Mouse (Mus musculus) regulatory T cell (primary cell): ENCODE data around the gene Ccdc173.
"Not testable (repeated sequence)": the region's sequence is repeated elsewhere in the genome, so short reads cannot be mapped to it uniquely, and the experiment has no call there.

Experiments
- in situ Hi-C: fragments of 300-600 bp; cut with MboI, MseI; formaldehyde crosslinking; loops from one replicate; pipeline ENCODE4 v1.15.1; 2025; ENCODE audit warnings: high pct_unique_total_duplicates

Gene Ccdc173

GRCm38 (mm10) chr2:69789429-69790069 is at the start of gene Ccdc173, which contains the start of gene Phospho2:
Gene Ccdc173, minus strand, starts transcription at chr2:69789575.
Gene Phospho2, plus strand, starts transcription at chr2:69789623.
- in situ Hi-C loops: no loop called here

GRCm38 (mm10) chr2:69838707-69839106 is 49.3 kb upstream of the Ccdc173 start:
- in situ Hi-C loops: no loop called here

- in situ Hi-C loops: no loop called here
Observed at GRCm38 (mm10) chr2:69837996-69838395, 48.6 kb upstream of the Ccdc173 start.

- in situ Hi-C loops: no loop called here
Observed at GRCm38 (mm10) chr2:69837244-69837967, 48.0 kb upstream of the Ccdc173 start.

- in situ Hi-C loops: no loop called here
Observed at GRCm38 (mm10) chr2:69830116-69830515, 40.7 kb upstream of the Ccdc173 start.

- in situ Hi-C loops: no loop called here
Observed at GRCm38 (mm10) chr2:69829680-69830079, 40.3 kb upstream of the Ccdc173 start.

GRCm38 (mm10) chr2:69828031-69828430 is 38.7 kb upstream of the Ccdc173 start:
- in situ Hi-C loops: no loop called here

GRCm38 (mm10) chr2:69826380-69826779 is 37.0 kb upstream of the Ccdc173 start:
- in situ Hi-C loops: no loop called here

- in situ Hi-C loops: no loop called here
Observed at GRCm38 (mm10) chr2:69825898-69826297, 36.5 kb upstream of the Ccdc173 start.

- in situ Hi-C loops: no loop called here
Observed at GRCm38 (mm10) chr2:69823129-69823677, 33.8 kb upstream of the Ccdc173 start.

- in situ Hi-C loops: no loop called here
Observed at GRCm38 (mm10) chr2:69822361-69823128, 33.2 kb upstream of the Ccdc173 start.

- in situ Hi-C loops: no loop called here
Observed at GRCm38 (mm10) chr2:69821711-69822110, 32.3 kb upstream of the Ccdc173 start, which contains the start of gene Klhl23. Gene Klhl23, plus strand, starts transcription at chr2:69821944.

- in situ Hi-C loops: no loop called here
Observed at GRCm38 (mm10) chr2:69820201-69820600, 30.8 kb upstream of the Ccdc173 start.

GRCm38 (mm10) chr2:69818350-69819085 is 29.1 kb upstream of the Ccdc173 start:
- in situ Hi-C loops: no loop called here

- in situ Hi-C loops: no loop called here
Observed at GRCm38 (mm10) chr2:69816575-69816974, 27.2 kb upstream of the Ccdc173 start.

GRCm38 (mm10) chr2:69811349-69811748 is 22.0 kb upstream of the Ccdc173 start:
- in situ Hi-C loops: not testable (repeated sequence)

- in situ Hi-C loops: no loop called here
Observed at GRCm38 (mm10) chr2:69810169-69810568, 20.8 kb upstream of the Ccdc173 start.

GRCm38 (mm10) chr2:69804663-69805062 is 15.3 kb upstream of the Ccdc173 start:
- in situ Hi-C loops: loop anchor here (5.0 kb wide), 1 partner anchor 62 kb away; no protein-coding TSS in a partner anchor

- in situ Hi-C loops: loop anchor here (5.0 kb wide), 1 partner anchor 61 kb away; no protein-coding TSS in a partner anchor
Observed at GRCm38 (mm10) chr2:69803756-69804155, 14.4 kb upstream of the Ccdc173 start.

- in situ Hi-C loops: loop anchor here (5.0 kb wide), 1 partner anchor 61 kb away; no protein-coding TSS in a partner anchor
Observed at GRCm38 (mm10) chr2:69802911-69803312, 13.5 kb upstream of the Ccdc173 start.

GRCm38 (mm10) chr2:69790722-69791121 is 1.3 kb upstream of the Ccdc173 start:
- in situ Hi-C loops: no loop called here
